Mouse (Mus musculus) gastrocnemius, postnatal 14 days (tissue): ENCODE measurements around the gene Gpr165. TPM values are rescaled to one million over a fixed set of nuclear protein-coding genes. Genes with fewer than 3 reads are reported as not detected.

Source experiments
- DNase-seq: peaks from one replicate; pipeline ENCODE4 v3.0.0; 2021; ENCODE audit warnings: mixed read lengths
- intact Hi-C: fragments of 180-260 bp; cut with DNase I; formaldehyde crosslinking; loops from one replicate; pipeline ENCODE4 v1.15.1; 2025; ENCODE audit warnings: low total_unique reads
- long read RNA-seq, 2 experiments: library from polyadenylated mRNA; stranded (forward); transcript quantifications; one replicate each; pipeline ENCODE4 v2.0.0; 2021
- total RNA-seq, 2 experiments: library from RNA; stranded (reverse); gene quantifications; 2 replicates each; pipeline ENCODE4 v1.2.3; 2021

The Gpr165 gene
- total RNA-seq: under 1 TPM; 0.16 to 0.40 TPM
- long read RNA-seq, experiment 1: 0 reads
- long read RNA-seq, experiment 2: 0 reads

DNA sequence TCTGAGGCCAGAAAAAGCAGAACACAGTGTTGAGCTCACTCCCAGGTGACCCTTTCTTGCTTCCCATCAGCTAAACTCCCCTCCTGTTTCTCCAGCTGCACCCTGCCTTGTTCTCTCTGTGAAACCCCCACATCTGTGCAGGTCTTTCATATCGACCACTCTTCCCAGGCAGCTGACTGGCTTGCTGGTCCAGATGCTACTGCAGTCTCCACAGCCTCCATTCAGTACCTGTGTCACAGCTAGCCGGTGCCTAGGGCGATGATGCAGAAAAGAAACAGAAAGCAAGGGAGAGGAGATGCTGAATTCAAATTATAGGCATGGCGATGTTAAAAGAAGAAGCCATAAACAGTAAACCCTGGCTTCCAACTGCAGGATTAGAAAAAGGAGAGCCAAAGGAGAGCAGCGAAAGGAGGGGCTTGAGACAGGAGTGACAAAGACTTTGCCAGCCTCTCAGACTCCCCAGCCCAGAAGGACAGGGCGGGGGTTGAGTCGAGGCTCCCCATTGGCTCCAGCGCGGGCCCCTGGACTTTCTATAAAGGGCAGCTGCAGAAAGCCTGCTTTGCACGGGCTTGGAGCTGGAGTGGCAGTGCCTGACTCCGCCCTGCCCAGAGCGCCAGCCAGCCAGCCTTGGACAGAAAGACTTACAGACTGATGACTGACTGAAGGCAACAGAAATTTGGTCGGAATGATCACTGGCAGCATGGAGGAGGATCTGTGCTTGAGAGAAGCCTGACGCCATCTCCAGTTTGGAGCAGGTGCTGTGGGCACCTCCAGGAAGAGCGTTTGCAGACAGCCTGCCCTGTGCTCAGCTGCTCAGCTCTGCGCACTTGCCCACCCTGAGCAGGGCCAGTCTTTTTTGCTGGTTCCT, at the start of gene Gpr165:
Gene Gpr165, plus strand, starts transcription at position 535 of the 868 bp plus-strand sequence.
- intact Hi-C loops: no loop called here
- DNase-seq: peak; percentile 20

DNA sequence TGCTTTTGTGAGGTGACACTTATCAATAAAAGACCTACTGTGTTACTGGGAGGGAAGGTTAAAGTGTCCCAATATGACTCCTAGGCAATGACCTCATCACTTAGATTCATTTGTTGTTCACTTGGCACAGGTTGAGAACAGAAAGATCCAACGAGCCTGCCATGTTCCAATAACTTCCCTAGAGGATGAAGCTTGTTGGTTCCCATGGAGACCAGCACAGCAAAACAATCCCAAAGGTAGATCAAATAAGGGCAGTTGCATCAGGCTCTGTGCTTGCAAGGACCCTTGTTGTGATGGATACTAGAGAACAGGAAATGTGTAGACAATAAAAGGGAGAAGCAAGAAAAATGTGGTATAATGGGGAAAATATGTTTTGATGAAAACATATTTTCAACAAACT, 38.4 kb upstream of the Gpr165 start:
- no peak for DNase-seq
- intact Hi-C loops: no loop called here
